16 mouse cellular contexts compared by ENCODE assay signal in the genomic region with DNA sequence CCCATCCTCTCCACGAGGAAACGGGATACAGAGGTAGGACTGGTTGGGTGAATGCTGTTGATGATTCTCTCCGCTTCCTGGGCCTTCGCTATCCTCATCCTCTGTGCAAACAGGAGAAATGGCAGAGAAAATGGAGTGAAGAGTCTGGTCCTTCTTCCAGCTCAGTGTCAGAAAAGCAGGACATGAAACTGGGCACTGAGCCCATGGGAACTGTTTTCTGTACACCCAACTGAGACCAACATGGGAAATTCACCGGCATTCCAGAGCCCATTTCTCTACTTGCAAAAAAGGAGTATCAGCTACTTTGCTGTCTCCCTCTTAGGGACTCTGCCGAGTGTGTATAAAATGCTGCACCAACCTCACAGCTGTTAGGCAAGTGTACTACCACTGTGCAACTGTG. TPM values are rescaled to one million over a fixed set of nuclear protein-coding genes. Genes with fewer than 3 reads are reported as not detected.
DNase-seq lines count a peak whose midpoint lies in the region.
"Had no signal": no experiment of that assay in that cellular context is flagged by ENCODE, and none has a peak within 500 bp of the region (broad histone marks: within the 10 kb centered on the region; RNA-seq: fewer than 3 reads in every experiment).

No protein-coding gene starts in this region.

- peak; percentile 19 for DNase-seq in brain, adult 2 months (ENCODE audit: low read depth, low spot score)
- DNase-seq in cerebellum, adult 18-20 months = peak; percentile 52 to 57
- DNase-seq in cerebellum, adult 9-11 months = peak; percentile 58
- DNase-seq in cerebellum, postnatal 36 days = peak; percentile 44 to 46
- DNase-seq in left cerebral cortex, postnatal 25 days (ENCODE audit: low spot score in 2 of 2) = no peak
- DNase-seq in layer of hippocampus, adult 9-11 months = no peak
- DNase-seq: adrenal gland, adult 2 months; adrenal gland, postnatal 14 days; forebrain, postnatal 0 days; gastrocnemius, adult 2 months; gastrocnemius, postnatal 25 days; heart, adult 18-20 months; heart, postnatal 10 days; heart, postnatal 36 days; kidney, adult 11 months had no signal

- intact Hi-C loops in left cerebral cortex, postnatal 25 days (cut with DNase I) = no loop called here

RNA-seq across cellular contexts. Expression of a gene that starts 56.2 kb away (rescaled TPM):
- 10 to 100 TPM; 57.9 to 62.6 TPM for total RNA-seq in left cerebral cortex, postnatal 25 days (2021)
- total RNA-seq: MEL had no signal

Comparison
In these comparisons a context has a peak if more than half of its experiments do, and no peak if none do; other contexts are left out.
1. DNase-seq: peak in brain, adult 2 months (single experiment), cerebellum, adult 18-20 months (2 of 2), cerebellum, adult 9-11 months (single experiment) and cerebellum, postnatal 36 days (2 of 2); none in left cerebral cortex, postnatal 25 days (0 of 2) and layer of hippocampus, adult 9-11 months (single experiment).